Mouse (Mus musculus): ENCODE results near the gene Slc24a3.

GRCm38 (mm10) chr2:145656121-145656520 is 488.6 kb downstream of the Slc24a3 start:
- no peak for TF ChIP-seq CTCF (IDR thresholded peaks at IDR 0.05; ENCODE audit: insufficient read depth, low read depth, low read length)
- no peak for TF ChIP-seq POLR2A (IDR thresholded peaks at IDR 0.05; ENCODE audit: insufficient read depth, low read depth, low read length)
